Mouse (Mus musculus) CH12.LX (cell line): ENCODE measurements around the gene Spata2l. TPM values are rescaled to one million over a fixed set of nuclear protein-coding genes. Genes with fewer than 3 reads are reported as not detected.

Source experiments
- DNase-seq: peaks from one replicate; pipeline ENCODE4 v3.0.0-alpha.2; 2013; ENCODE audit errors: extremely low read depth
- H3K27ac ChIP-seq: 2 replicates; pipeline ENCODE4 v1.5.1; 2012; ENCODE audit warnings: low read depth, mild to moderate bottlenecking, control low read depth, moderate library complexity; ENCODE audit not compliant: insufficient read depth
- H3K27me3 ChIP-seq: replicated peaks from 2 replicates; pipeline ENCODE3; 2012; ENCODE audit warnings: inconsistent platforms
- H3K36me3 ChIP-seq, 2 experiments: replicated peaks in 1 of 2; 2 replicates each; pipeline versions ENCODE3 to v1.6.1; 2012; ENCODE audit warnings: inconsistent platforms in 1 of 2, low read length in 1 of 2, mild to moderate bottlenecking in 1 of 2, mixed read lengths in 1 of 2, moderate library complexity in 1 of 2; ENCODE audit not compliant: control insufficient read depth in 1 of 2, insufficient read depth in 1 of 2
- H3K4me1 ChIP-seq, 2 experiments: 2 replicates each; pipeline ENCODE4 v1.6.1; 2012; ENCODE audit warnings: inconsistent platforms in 1 of 2, moderate library complexity in 1 of 2; ENCODE audit not compliant: insufficient read depth in 2 of 2, control insufficient read depth in 1 of 2
- H3K4me2 ChIP-seq: 2 replicates; pipeline ENCODE4 v1.6.1; 2012; ENCODE audit warnings: low read depth, mild to moderate bottlenecking, control low read depth; ENCODE audit not compliant: poor library complexity, insufficient read depth, severe bottlenecking
- H3K4me3 ChIP-seq, 3 experiments: fragments of 150-350 bp in 1 of 3; sonication (generic) in 1 of 3; replicated peaks in 1 of 3; 2 replicates each; pipeline versions ENCODE3 to v1.5.1; 2011 to 2012; ENCODE audit warnings: low read depth in 2 of 3, low read length in 2 of 3, mild to moderate bottlenecking in 2 of 3, moderate library complexity in 2 of 3, control low read depth in 1 of 3, improper control_type of control experiment in 1 of 3, inconsistent platforms in 1 of 3, mixed read lengths in 1 of 3; ENCODE audit not compliant: poor library complexity in 1 of 3
- H3K79me2 ChIP-seq: replicated peaks from 2 replicates; pipeline ENCODE4 v1.6.1; 2012; ENCODE audit warnings: mild to moderate bottlenecking, moderate library complexity; ENCODE audit not compliant: control insufficient read depth, poor library complexity, insufficient read depth, severe bottlenecking; ENCODE audit errors: extremely low read depth
- H3K9ac ChIP-seq: 2 replicates; pipeline ENCODE4 v1.6.1; 2012; ENCODE audit warnings: low read depth, mild to moderate bottlenecking, control low read depth, moderate library complexity; ENCODE audit not compliant: insufficient read depth
- H3K9me3 ChIP-seq: replicated peaks from 2 replicates; pipeline ENCODE3; 2012; ENCODE audit warnings: low read length, inconsistent platforms, mixed read lengths
- BHLHE40 ChIP-seq: IDR thresholded peaks from 2 replicates; pipeline ENCODE4 v1.6.1; 2011; ENCODE audit warnings: mild to moderate bottlenecking, low read depth, low read length, improper control_type of control experiment
- CHD1 ChIP-seq: IDR thresholded peaks from 2 replicates; pipeline ENCODE4 v1.6.1; 2012; ENCODE audit warnings: low read depth, low read length, improper control_type of control experiment, inconsistent platforms
- CTCF ChIP-seq, 2 experiments: IDR thresholded peaks in 1 of 2; conservative IDR thresholded peaks in 1 of 2; 2 replicates each; pipeline ENCODE4 v1.5.1; 2011 to 2012; ENCODE audit warnings: low read depth in 2 of 2, low read length in 2 of 2, improper control_type of control experiment in 1 of 2, inconsistent platforms in 1 of 2, mild to moderate bottlenecking in 1 of 2, moderate library complexity in 1 of 2
- ELF1 ChIP-seq: IDR thresholded peaks from 2 replicates; pipeline ENCODE4 v1.6.1; 2014; ENCODE audit warnings: low read depth, mild to moderate bottlenecking, inconsistent platforms, low read length, improper control_type of control experiment
- EP300 ChIP-seq: IDR thresholded peaks from 2 replicates; pipeline ENCODE4 v1.6.1; 2011; ENCODE audit warnings: low read length, improper control_type of control experiment
- HCFC1 ChIP-seq: IDR thresholded peaks from 2 replicates; pipeline ENCODE4 v1.6.1; 2012; ENCODE audit warnings: low read depth, mild to moderate bottlenecking, inconsistent platforms, low read length, improper control_type of control experiment
- IRF4 ChIP-seq: IDR thresholded peaks from 2 replicates; pipeline ENCODE4 v1.6.1; 2014; ENCODE audit warnings: low read depth, mild to moderate bottlenecking, inconsistent platforms, low read length, improper control_type of control experiment
- JUN ChIP-seq: IDR thresholded peaks from 2 replicates; pipeline ENCODE4 v1.6.1; 2011; ENCODE audit warnings: low read depth, mild to moderate bottlenecking, low read length, improper control_type of control experiment, moderate library complexity; ENCODE audit not compliant: insufficient read depth
- KAT2A ChIP-seq: IDR thresholded peaks from 2 replicates; pipeline ENCODE4 v1.6.1; 2012; ENCODE audit warnings: low read length, improper control_type of control experiment, inconsistent platforms; ENCODE audit not compliant: insufficient replicate concordance
- MAFK ChIP-seq: IDR thresholded peaks from 2 replicates; pipeline ENCODE4 v1.6.1; 2011; ENCODE audit warnings: low read length, improper control_type of control experiment; ENCODE audit not compliant: insufficient replicate concordance
- MAX ChIP-seq: IDR thresholded peaks from 2 replicates; pipeline ENCODE4 v1.6.1; 2011; ENCODE audit warnings: low read length, improper control_type of control experiment
- MAZ ChIP-seq: IDR thresholded peaks from 2 replicates; pipeline ENCODE4 v1.6.1; 2012; ENCODE audit warnings: low read depth, mild to moderate bottlenecking, inconsistent platforms, low read length, improper control_type of control experiment, moderate library complexity
- MEF2A ChIP-seq: IDR thresholded peaks from 2 replicates; pipeline ENCODE4 v1.6.1; 2014; ENCODE audit warnings: low read depth, mild to moderate bottlenecking, inconsistent platforms, low read length, improper control_type of control experiment, borderline replicate concordance
- MXI1 ChIP-seq: IDR thresholded peaks from 2 replicates; pipeline ENCODE4 v1.6.1; 2011; ENCODE audit warnings: mild to moderate bottlenecking, low read depth, low read length, improper control_type of control experiment
- MYC ChIP-seq: IDR thresholded peaks from 2 replicates; pipeline ENCODE4 v1.6.1; 2011; ENCODE audit warnings: low read depth, mild to moderate bottlenecking, improper control_type of control experiment, low read length
- NELFE ChIP-seq: IDR thresholded peaks from 2 replicates; pipeline ENCODE4 v1.6.1; 2011; ENCODE audit warnings: low read depth, low read length, improper control_type of control experiment
- NRF1 ChIP-seq: IDR thresholded peaks from 2 replicates; pipeline ENCODE4 v1.6.1; 2014; ENCODE audit warnings: low read depth, mild to moderate bottlenecking, inconsistent platforms, low read length, improper control_type of control experiment, moderate library complexity
- POLR2A ChIP-seq: IDR thresholded peaks from 2 replicates; pipeline ENCODE4 v1.6.1; 2011; ENCODE audit warnings: low read depth, mild to moderate bottlenecking, improper control_type of control experiment, low read length
- POLR2AphosphoS2 ChIP-seq: IDR thresholded peaks from 2 replicates; pipeline ENCODE4 v1.6.1; 2011; ENCODE audit warnings: low read depth, low read length, improper control_type of control experiment
- RAD21 ChIP-seq: IDR thresholded peaks from 2 replicates; pipeline ENCODE4 v1.6.1; 2011; ENCODE audit warnings: low read depth, mild to moderate bottlenecking, low read length, improper control_type of control experiment, moderate library complexity
- SIN3A ChIP-seq: IDR thresholded peaks from 2 replicates; pipeline ENCODE4 v1.6.1; 2012; ENCODE audit warnings: low read length, improper control_type of control experiment, inconsistent platforms
- SMC3 ChIP-seq: IDR thresholded peaks from 2 replicates; pipeline ENCODE4 v1.6.1; 2011; ENCODE audit warnings: low read depth, low read length, improper control_type of control experiment
- TBP ChIP-seq: conservative IDR thresholded peaks from 2 replicates; pipeline ENCODE4 v1.6.1; 2011; ENCODE audit warnings: low read depth, low read length, improper control_type of control experiment
- TCF12 ChIP-seq: IDR thresholded peaks from 2 replicates; pipeline ENCODE4 v1.6.1; 2014; ENCODE audit warnings: low read depth, mild to moderate bottlenecking, inconsistent platforms, low read length, improper control_type of control experiment
- UBTF ChIP-seq: IDR thresholded peaks from 2 replicates; pipeline ENCODE4 v1.6.1; 2012; ENCODE audit warnings: low read depth, mild to moderate bottlenecking, inconsistent platforms, low read length, improper control_type of control experiment, moderate library complexity
- USF2 ChIP-seq: conservative IDR thresholded peaks from 2 replicates; pipeline ENCODE4 v1.6.1; 2011; ENCODE audit warnings: low read depth, low read length, improper control_type of control experiment
- ZKSCAN1 ChIP-seq: IDR thresholded peaks from 2 replicates; pipeline ENCODE4 v1.6.1; 2012; ENCODE audit warnings: low read depth, inconsistent platforms, low read length, improper control_type of control experiment, borderline replicate concordance
- ZMIZ1 ChIP-seq: IDR thresholded peaks from 2 replicates; pipeline ENCODE4 v1.6.1; 2012; ENCODE audit warnings: low read depth, mild to moderate bottlenecking, inconsistent platforms, low read length, improper control_type of control experiment
- ZNF384 ChIP-seq: IDR thresholded peaks from 2 replicates; pipeline ENCODE4 v1.6.1; 2012; ENCODE audit warnings: low read depth, low read length, improper control_type of control experiment, inconsistent platforms
- dilution Hi-C: fragments of 300-500 bp; cut with MboI; formaldehyde crosslinking; loops from 2 replicates; pipeline ENCODE4 v1.14.3; 2020; ENCODE audit warnings: low sequenced_read_pairs; ENCODE audit not compliant: extremely low pct_unique_long_range_greater_than_20kb, extremely low pct_ligation_motif_present
- in situ Hi-C: fragments of 300-500 bp; cut with MboI; formaldehyde crosslinking; loops from 3 replicates; pipeline ENCODE4 v1.14.3; 2019; ENCODE audit warnings: low sequenced_read_pairs, low pct_ligation_motif_present, low pct_unique_long_range_greater_than_20kb, mixed read lengths
- polyA plus RNA-seq: library from polyadenylated mRNA; unstranded; fragments of >175 nt; gene quantifications from 2 replicates; pipeline ENCODE4 v1.2.1, GENCODE M21; 2012; ENCODE audit warnings: low read depth; ENCODE audit not compliant: insufficient read length
- total RNA-seq, 2 experiments: library from RNA; depleted of rRNA; stranded (reverse); fragments of 300-350 nt in 1 of 2; fragments of >200 nt in 1 of 2; gene quantifications; 2 replicates each; pipeline ENCODE4 v1.2.3; 2012 to 2014

Spata2l gene
- total and polyA plus RNA-seq, 3 experiments = 0.63 to 2.3 (median 1.4) TPM

DNA sequence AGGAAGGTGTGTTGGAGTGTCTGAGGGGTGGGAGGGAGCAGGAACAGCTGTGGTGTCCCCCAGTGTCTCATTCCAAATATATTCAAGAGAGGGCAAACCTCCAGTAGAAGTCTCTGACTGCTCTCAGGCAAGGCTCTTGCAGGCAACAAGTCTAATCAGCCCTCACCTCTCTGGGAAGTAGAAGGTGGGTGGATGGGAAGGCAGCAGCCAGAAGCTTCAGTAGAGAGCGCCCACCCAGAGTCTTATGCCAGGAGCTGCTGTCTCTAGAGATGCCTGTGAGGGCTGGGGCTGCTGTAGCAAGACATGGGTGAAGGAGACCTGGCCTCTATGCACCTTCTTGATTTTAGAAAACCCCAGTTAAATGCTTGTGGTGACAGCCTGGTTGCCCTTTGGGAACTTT is 7.6 kb downstream of the Spata2l start:
- Histone ChIP-seq H3K79me2 (no peaks in the 10 kb centered on the region), H3K9ac (no peak overlapping the region), H3K4me2 (no peak overlapping the region), H3K36me3 (peaks cover 31 to 63% of the 10 kb centered on the region in 2 experiments), H3K4me3 (no peak overlapping the region), H3K9me3 (no peaks in the 10 kb centered on the region), H3K4me1 (peaks cover 0 to 16% of the 10 kb centered on the region in 2 experiments; a peak in 2 of 4 replicates), H3K27ac (no peak overlapping the region), H3K27me3 (no peaks in the 10 kb centered on the region)
- no peak for TF ChIP-seq BHLHE40
- no peak for TF ChIP-seq MAX
- TF ChIP-seq HCFC1 = no peak
- TF ChIP-seq POLR2A = no peak
- no peak for TF ChIP-seq MXI1
- no peak for TF ChIP-seq SMC3
- TF ChIP-seq TBP = no peak
- no peak for TF ChIP-seq USF2
- TF ChIP-seq RAD21 = no peak
- in situ Hi-C loops (no loop called here), dilution Hi-C loops (no loop called here)
- no peak for DNase-seq

DNA sequence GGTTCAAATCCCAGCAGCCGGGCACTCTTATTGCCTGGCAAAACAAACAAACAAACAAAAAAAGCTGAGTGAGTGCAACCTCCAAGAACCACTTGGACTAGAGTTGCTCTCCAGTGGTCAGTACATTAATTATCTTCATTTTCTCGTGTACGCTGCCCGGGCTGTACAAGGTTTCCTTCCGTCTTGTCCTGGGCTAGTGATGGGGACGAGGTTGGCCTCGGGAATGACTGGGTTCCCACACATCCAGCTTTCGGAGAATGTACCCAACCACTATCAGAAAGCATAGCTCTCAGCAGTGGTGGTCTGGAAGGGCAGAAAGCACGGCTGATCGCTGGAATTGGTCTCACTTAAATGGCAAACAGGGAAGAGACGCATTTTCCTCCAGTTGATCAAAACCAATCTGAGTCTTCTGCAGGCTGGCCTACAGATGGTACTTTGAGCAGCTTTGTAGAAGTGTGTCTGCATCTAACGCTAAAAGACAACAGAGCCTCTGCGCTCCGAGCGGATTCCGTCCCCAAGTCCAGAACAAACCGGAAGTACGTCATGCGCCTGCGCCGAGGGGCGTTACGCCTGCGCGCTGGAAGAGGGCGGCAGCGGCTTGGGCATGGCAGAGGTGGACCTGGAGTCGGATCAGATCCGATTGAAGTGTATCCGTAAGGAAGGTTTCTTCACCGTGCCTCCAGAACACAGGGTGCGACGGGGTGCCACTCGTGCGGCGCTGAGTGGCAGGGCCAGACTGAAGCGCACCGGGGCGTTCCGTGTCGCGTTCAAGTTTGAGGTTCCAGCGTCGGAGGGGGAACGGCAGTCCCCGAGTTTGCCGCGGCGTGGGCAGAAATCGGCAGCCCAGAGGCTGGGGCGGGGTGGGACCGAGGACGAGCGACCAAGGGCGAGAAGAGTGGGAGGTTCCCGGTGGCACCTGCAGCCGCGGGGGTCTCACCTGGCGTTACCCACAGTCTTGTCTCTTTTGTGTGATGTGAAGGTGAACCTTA is 11.5 kb downstream of the Spata2l start, which contains the start of gene Cdk10:
Gene Cdk10 (plus strand): TSS at position 565 of the 989 bp plus-strand sequence.
- peaks cover 0 to 20% of the 10 kb centered on the region in 2 experiments; a peak in 2 of 4 replicates for H3K4me1 ChIP-seq
- dilution Hi-C loops = no loop called here
- H3K9me3 ChIP-seq = no peaks in the 10 kb centered on the region
- H3K4me3 ChIP-seq = peak within 1 kb of the TSS; percentile 77 to 100 (median 99)
- peak within 1 kb of the TSS; percentile 86 for H3K4me2 ChIP-seq
- H3K9ac ChIP-seq = peak within 1 kb of the TSS; percentile 96
- peak; percentile 90 for DNase-seq
- H3K27me3 ChIP-seq = no peaks in the 10 kb centered on the region
- TF ChIP-seq TBP (peak; percentile 89), ZNF384 (no peak), IRF4 (peak; percentile 51; the same call in 1 of the 2 replicates), UBTF (0 out of 2 replicates have a peak, but pooled peaks have one; percentile 59), EP300 (no peak), MAX (peak; percentile 66), MAZ (0 out of 2 replicates have a peak, but pooled peaks have one; percentile 26), MYC (peak; percentile 56; the same call in 1 of the 2 replicates), ZKSCAN1 (no peak), SIN3A (peak; percentile 96), BHLHE40 (no peak), MAFK (no peak), CHD1 (no peak), POLR2AphosphoS2 (peak; percentile 93), NRF1 (peak; percentile 96), ZMIZ1 (peak; percentile 60; the same call in 1 of the 2 replicates), KAT2A (peak; percentile 75; the same call in 1 of the 2 replicates), CTCF (conservative IDR thresholded peaks at IDR 0.05 in 1 of 2, IDR thresholded peaks at IDR 0.05 in 1 of 2; ENCODE audit: low read depth in 2 of 2, low read length in 2 of 2) (no peak), HCFC1 (peak; percentile 90), MEF2A (peak; percentile 31; the same call in 1 of the 2 replicates), TCF12 (peak; percentile 94), MXI1 (peak; percentile 83), ELF1 (peak; percentile 90), JUN (no peak), SMC3 (no peak), NELFE (peak; percentile 98), POLR2A (peak; percentile 98)
- in situ Hi-C loops = no loop called here
- peak within 1 kb of the TSS; percentile 18; the same call in 1 of the 2 replicates for H3K27ac ChIP-seq
- peaks cover 19 to 38% of the 10 kb centered on the region in 2 experiments for H3K36me3 ChIP-seq
- no peaks in the 10 kb centered on the region for H3K79me2 ChIP-seq
